Comparison of ENCODE assay signal across 23 mouse cellular contexts in genomic region chr7:29485721-29486120, GRCm38 (mm10). TPM values are rescaled to one million over a fixed set of nuclear protein-coding genes. Genes with fewer than 3 reads are reported as not detected.
DNase-seq lines count a peak whose midpoint lies in the region; ATAC-seq lines count a peak whose summit lies in the region.
"Had no signal": no experiment of that assay in that cellular context is flagged by ENCODE, and none has a peak within 500 bp of the region (broad histone marks: within the 10 kb centered on the region; RNA-seq: fewer than 3 reads in every experiment).

No protein-coding gene starts in this region.

- H3K27ac ChIP-seq in embryonic facial prominence, embryonic 14.5 days (replicated peaks; ENCODE audit: low read depth, low read length), result 0 out of 2 replicates have a peak overlapping the region, but pooled peaks have one; percentile 8
- H3K27ac ChIP-seq in hindbrain, embryonic 10.5 days, result no peak overlapping the region
- H3K27ac ChIP-seq: embryonic facial prominence, embryonic 15.5 days; forebrain, embryonic 13.5 days; hindbrain, embryonic 13.5 days; intestine, embryonic 15.5 days had no signal

- WGBS in embryonic facial prominence, embryonic 14.5 days, result 44% methylated on average over 2 of the region's 2 CpGs
- WGBS in hindbrain, embryonic 10.5 days, result 78% methylated on average over 2 of the region's 2 CpGs

- no peak overlapping the region for H3K9ac ChIP-seq in embryonic facial prominence, embryonic 14.5 days (ENCODE audit: low read depth, low read length)
- H3K9ac ChIP-seq: embryonic facial prominence, embryonic 15.5 days; forebrain, embryonic 13.5 days; hindbrain, embryonic 13.5 days; intestine, embryonic 15.5 days had no signal

- peak; percentile 65 for DNase-seq in 3T3-L1 (ENCODE audit: low read depth, low spot score)
- DNase-seq in Muller cell, postnatal 12 days (ENCODE audit: inconsistent ontology term), result peak; percentile 74
- DNase-seq in embryonic facial prominence, embryonic 14.5 days (ENCODE audit: low spot score), result peak; percentile 45
- DNase-seq in hindbrain, embryonic 10.5 days (ENCODE audit: low spot score), result no peak
- DNase-seq in embryo, embryonic 9.5 days (ENCODE audit: extremely low spot score), result no peak
- DNase-seq in heart, adult 18-20 months, result no peak
- DNase-seq: adrenal gland, adult 8-10 months; adrenal gland, postnatal 25 days; cerebellum, adult 18-20 months; cerebellum, adult 9-10 months; cerebellum, postnatal 14 days; gastrocnemius, postnatal 10 days; gastrocnemius, postnatal 36 days; kidney, adult 11 months; kidney, adult 8-10 months had no signal

- H3K4me1 ChIP-seq in embryonic facial prominence, embryonic 14.5 days (ENCODE audit: control insufficient read depth, insufficient read depth, low read length), result peaks cover 42% of the 10 kb centered on the region
- H3K4me1 ChIP-seq in hindbrain, embryonic 10.5 days (replicated peaks), result peaks cover 51% of the 10 kb centered on the region

- no peak overlapping the region for H3K4me3 ChIP-seq in embryonic facial prominence, embryonic 14.5 days (ENCODE audit: low read depth, low read length)
- no peak overlapping the region for H3K4me3 ChIP-seq in hindbrain, embryonic 10.5 days
- H3K4me3 ChIP-seq: embryonic facial prominence, embryonic 15.5 days; erythroblast, embryonic 14.5 days; forebrain, embryonic 13.5 days; hindbrain, embryonic 13.5 days; intestine, embryonic 15.5 days had no signal

- no peak overlapping the region for H3K4me2 ChIP-seq in embryonic facial prominence, embryonic 14.5 days (ENCODE audit: low read depth, low read length)
- H3K4me2 ChIP-seq: embryonic facial prominence, embryonic 15.5 days; forebrain, embryonic 13.5 days; heart, embryonic 11.5 days; hindbrain, embryonic 13.5 days; intestine, embryonic 15.5 days had no signal

- no peak for ATAC-seq in embryonic facial prominence, embryonic 14.5 days (ENCODE audit: low read depth)
- ATAC-seq: forebrain, embryonic 13.5 days; forebrain, embryonic 16.5 days; hindbrain, embryonic 16.5 days; intestine, embryonic 15.5 days had no signal

- H3K27me3 ChIP-seq in embryonic facial prominence, embryonic 14.5 days (replicated peaks; ENCODE audit: control insufficient read depth, insufficient read depth, low read length), result no peaks in the 10 kb centered on the region
- peaks cover 23% of the 10 kb centered on the region for H3K27me3 ChIP-seq in hindbrain, embryonic 10.5 days (ENCODE audit: insufficient read depth, poor library complexity, severe bottlenecking)
- H3K27me3 ChIP-seq: embryonic facial prominence, embryonic 15.5 days; forebrain, embryonic 13.5 days; intestine, embryonic 15.5 days had no signal

- H3K9me3 ChIP-seq in embryonic facial prominence, embryonic 14.5 days (ENCODE audit: control insufficient read depth, low read length), result no peaks in the 10 kb centered on the region
- no peaks in the 10 kb centered on the region for H3K9me3 ChIP-seq in hindbrain, embryonic 10.5 days
- H3K9me3 ChIP-seq: embryonic facial prominence, embryonic 15.5 days; forebrain, embryonic 13.5 days; hindbrain, embryonic 13.5 days; intestine, embryonic 15.5 days had no signal

- no peaks in the 10 kb centered on the region for H3K36me3 ChIP-seq in embryonic facial prominence, embryonic 14.5 days (ENCODE audit: control insufficient read depth, insufficient read depth, low read length)
- no peaks in the 10 kb centered on the region for H3K36me3 ChIP-seq in hindbrain, embryonic 10.5 days
- H3K36me3 ChIP-seq: embryonic facial prominence, embryonic 15.5 days; hindbrain, embryonic 13.5 days; intestine, embryonic 15.5 days had no signal

RNA-seq across cellular contexts. Expression of gene Sipa1l3, which starts 32.7 kb away (rescaled TPM):
- polyA plus RNA-seq in embryonic facial prominence, embryonic 14.5 days (2014; fragmentation: Nextera tagmentation; extraction: Ambion mirVana), result 12.5 and 15.6 TPM in 2 replicates
- polyA plus RNA-seq in hindbrain, embryonic 10.5 days (2016; fragmentation: Nextera tagmentation; extraction: Ambion mirVana), result 8.1 and 9.7 TPM in 2 replicates
- total RNA-seq in heart, adult 18-20 months (2021), result 10 to 100 TPM in 1 of 2 experiments, 1 to 10 TPM in 1; 9.6 to 11.1 TPM

Comparison
In these comparisons a context has a peak if more than half of its experiments do, and no peak if none do; other contexts are left out.
1. DNase-seq: peak in 3T3-L1 (single experiment), Muller cell, postnatal 12 days (single experiment) and embryonic facial prominence, embryonic 14.5 days (single experiment); none in hindbrain, embryonic 10.5 days (single experiment), embryo, embryonic 9.5 days (single experiment) and heart, adult 18-20 months (0 of 2).